Mouse (Mus musculus): Measurements from ENCODE around the gene Dolpp1. TPM values are rescaled to one million over a fixed set of nuclear protein-coding genes. Genes with fewer than 3 reads are reported as not detected.

Dolpp1 gene
- polyA plus RNA-seq, 1 experiment from 2014 or later = 29.8 TPM

DNA sequence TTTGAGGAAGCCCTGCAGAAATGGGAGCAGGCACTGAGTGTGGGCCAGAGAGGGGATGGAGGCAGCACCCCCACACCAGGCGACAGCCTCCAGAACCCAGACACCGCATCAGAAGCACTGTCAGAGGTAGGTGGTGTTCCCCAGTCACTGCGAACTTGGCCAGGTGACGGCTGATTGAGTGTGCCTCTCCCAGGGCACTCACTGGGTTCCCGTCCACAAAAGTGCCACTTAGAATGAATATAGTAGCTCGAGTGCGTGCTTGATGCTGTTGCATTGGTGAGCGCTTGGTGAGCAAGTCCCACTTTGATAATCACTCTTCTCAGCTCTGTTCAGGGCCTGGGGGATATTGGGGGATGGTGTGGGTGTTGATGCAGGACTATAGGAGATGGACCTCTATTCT lies 20.5 kb upstream of the Dolpp1 start:
- DNase-seq (ENCODE audit: low spot score) = no peak
- Histone ChIP-seq H3K4me2 (replicated peaks; ENCODE audit: low read depth) (no peak overlapping the region), H3K27me3 (ENCODE audit: control insufficient read depth, insufficient read depth, low read length) (no peaks in the 10 kb centered on the region), H3K9me3 (ENCODE audit: control insufficient read depth, low read length) (no peaks in the 10 kb centered on the region), H3K27ac (replicated peaks) (no peak overlapping the region), H3K4me3 (ENCODE audit: low read depth, low read length) (no peak overlapping the region), H3K36me3 (ENCODE audit: control insufficient read depth, insufficient read depth, low read length) (peaks cover 31% of the 10 kb centered on the region), H3K4me1 (replicated peaks; ENCODE audit: control insufficient read depth, insufficient read depth) (no peaks in the 10 kb centered on the region), H3K9ac (ENCODE audit: low read length) (no peak overlapping the region)
- ATAC-seq (ENCODE audit: low FRiP score, low TSS enrichment) = no peak
- 94% methylated on average over 8 of the region's 8 CpGs for WGBS
- TF ChIP-seq CTCF (IDR thresholded peaks at IDR 0.05; ENCODE audit: low read depth) (no peak), EP300 (optimal IDR thresholded peaks at IDR 0.05) (no peak)

GRCm38 (mm10) chr2:30372726-30373125 lies 19.3 kb upstream of the Dolpp1 start:
- no peak overlapping the region for H3K4me2 ChIP-seq (replicated peaks; ENCODE audit: low read depth)
- H3K9me3 ChIP-seq (ENCODE audit: control insufficient read depth, low read length) = no peaks in the 10 kb centered on the region
- H3K36me3 ChIP-seq (ENCODE audit: control insufficient read depth, insufficient read depth, low read length) = peaks cover 32% of the 10 kb centered on the region
- no peak overlapping the region for H3K9ac ChIP-seq (ENCODE audit: low read length)
- no peaks in the 10 kb centered on the region for H3K4me1 ChIP-seq (replicated peaks; ENCODE audit: control insufficient read depth, insufficient read depth)
- no peak overlapping the region for H3K27ac ChIP-seq (replicated peaks)
- 96% methylated on average over 5 of the region's 5 CpGs for WGBS
- no peaks in the 10 kb centered on the region for H3K27me3 ChIP-seq (ENCODE audit: control insufficient read depth, insufficient read depth, low read length)
- TF ChIP-seq CTCF (IDR thresholded peaks at IDR 0.05; ENCODE audit: low read depth) = no peak
- DNase-seq (ENCODE audit: low spot score) = no peak
- H3K4me3 ChIP-seq (ENCODE audit: low read depth, low read length) = no peak overlapping the region
- no peak for ATAC-seq (ENCODE audit: low FRiP score, low TSS enrichment)

DNA sequence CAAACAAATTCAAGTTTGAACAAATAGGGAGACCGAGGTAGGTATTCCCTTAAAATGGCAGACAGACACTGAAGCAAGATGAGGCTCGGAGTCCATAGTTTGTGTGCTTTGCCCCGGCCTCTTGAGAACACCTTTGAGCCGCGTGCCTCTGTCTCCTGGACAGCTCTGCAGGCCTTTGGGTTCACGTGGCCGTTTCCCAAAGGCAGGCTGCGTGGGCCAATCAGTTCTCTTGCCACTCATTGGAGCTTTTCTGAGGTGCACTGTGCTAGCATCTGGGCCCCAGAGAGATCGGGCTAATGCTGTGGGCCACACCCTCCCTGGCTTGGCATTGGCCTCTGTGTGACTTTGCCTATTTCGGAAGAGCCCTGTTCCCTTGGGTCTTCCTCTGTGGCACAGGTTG lies 16.2 kb upstream of the Dolpp1 start:
- DNase-seq (ENCODE audit: low spot score) (no peak), ATAC-seq (ENCODE audit: low FRiP score, low TSS enrichment) (no peak)
- H3K9me3 ChIP-seq (ENCODE audit: control insufficient read depth, low read length) = no peaks in the 10 kb centered on the region
- H3K9ac ChIP-seq (ENCODE audit: low read length) = no peak overlapping the region
- H3K27ac ChIP-seq (replicated peaks) = no peak overlapping the region
- H3K36me3 ChIP-seq (ENCODE audit: control insufficient read depth, insufficient read depth, low read length) = peaks cover 26% of the 10 kb centered on the region
- WGBS = 92% methylated on average over 10 of the region's 10 CpGs
- no peak for TF ChIP-seq EP300 (optimal IDR thresholded peaks at IDR 0.05)
- TF ChIP-seq CTCF (IDR thresholded peaks at IDR 0.05; ENCODE audit: low read depth) = no peak
- H3K4me1 ChIP-seq (replicated peaks; ENCODE audit: control insufficient read depth, insufficient read depth) = no peaks in the 10 kb centered on the region
- H3K4me3 ChIP-seq (ENCODE audit: low read depth, low read length) = no peak overlapping the region
- H3K27me3 ChIP-seq (ENCODE audit: control insufficient read depth, insufficient read depth, low read length) = no peaks in the 10 kb centered on the region
- no peak overlapping the region for H3K4me2 ChIP-seq (replicated peaks; ENCODE audit: low read depth)

- WGBS = 82% methylated on average over 5 of the region's 5 CpGs
These were observed 14.3 kb upstream of the Dolpp1 start for GRCm38 (mm10) chr2:30377721-30378120.

DNA sequence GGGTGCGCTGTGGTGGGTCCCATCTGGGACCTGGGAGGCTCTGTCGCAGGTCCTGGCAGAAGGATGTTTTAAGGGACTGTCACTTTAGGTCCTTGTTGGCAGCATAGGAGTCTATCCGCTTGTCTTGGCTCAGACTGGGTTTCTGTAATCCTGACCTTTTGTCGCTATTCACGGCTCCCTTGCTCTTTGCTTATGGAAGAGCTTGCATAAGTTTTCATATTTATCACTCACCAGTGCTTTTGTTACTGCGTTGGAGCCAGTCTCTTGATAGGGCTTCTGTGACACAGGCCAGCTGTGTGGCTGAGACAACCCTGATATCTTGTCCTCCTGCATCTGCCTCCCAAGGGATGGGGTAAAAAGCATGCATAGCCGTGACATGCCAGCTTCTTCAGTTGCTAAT lies 12.7 kb upstream of the Dolpp1 start:
- Histone ChIP-seq H3K4me3 (ENCODE audit: low read depth, low read length) (no peak overlapping the region), H3K27ac (replicated peaks) (no peak overlapping the region)
- no peak for DNase-seq (ENCODE audit: low spot score)

More at GRCm38 (mm10) chr2:30377721-30378120, 14.3 kb upstream of the Dolpp1 start:
- no peak overlapping the region for H3K9ac ChIP-seq (ENCODE audit: low read length)
- H3K9me3 ChIP-seq (ENCODE audit: control insufficient read depth, low read length) = no peaks in the 10 kb centered on the region
- H3K27me3 ChIP-seq (ENCODE audit: control insufficient read depth, insufficient read depth, low read length) = no peaks in the 10 kb centered on the region
- peaks cover 24% of the 10 kb centered on the region for H3K36me3 ChIP-seq (ENCODE audit: control insufficient read depth, insufficient read depth, low read length)
- H3K4me1 ChIP-seq (replicated peaks; ENCODE audit: control insufficient read depth, insufficient read depth) = no peaks in the 10 kb centered on the region
- ATAC-seq (ENCODE audit: low FRiP score, low TSS enrichment) = peak; percentile 13; the same call in 1 of the 2 replicates
- no peak overlapping the region for H3K4me2 ChIP-seq (replicated peaks; ENCODE audit: low read depth)
- no peak for DNase-seq (ENCODE audit: low spot score)
- H3K27ac ChIP-seq (replicated peaks) = no peak overlapping the region
- no peak overlapping the region for H3K4me3 ChIP-seq (ENCODE audit: low read depth, low read length)
- TF ChIP-seq EP300 (optimal IDR thresholded peaks at IDR 0.05) (no peak), CTCF (IDR thresholded peaks at IDR 0.05; ENCODE audit: low read depth) (no peak)

DNA sequence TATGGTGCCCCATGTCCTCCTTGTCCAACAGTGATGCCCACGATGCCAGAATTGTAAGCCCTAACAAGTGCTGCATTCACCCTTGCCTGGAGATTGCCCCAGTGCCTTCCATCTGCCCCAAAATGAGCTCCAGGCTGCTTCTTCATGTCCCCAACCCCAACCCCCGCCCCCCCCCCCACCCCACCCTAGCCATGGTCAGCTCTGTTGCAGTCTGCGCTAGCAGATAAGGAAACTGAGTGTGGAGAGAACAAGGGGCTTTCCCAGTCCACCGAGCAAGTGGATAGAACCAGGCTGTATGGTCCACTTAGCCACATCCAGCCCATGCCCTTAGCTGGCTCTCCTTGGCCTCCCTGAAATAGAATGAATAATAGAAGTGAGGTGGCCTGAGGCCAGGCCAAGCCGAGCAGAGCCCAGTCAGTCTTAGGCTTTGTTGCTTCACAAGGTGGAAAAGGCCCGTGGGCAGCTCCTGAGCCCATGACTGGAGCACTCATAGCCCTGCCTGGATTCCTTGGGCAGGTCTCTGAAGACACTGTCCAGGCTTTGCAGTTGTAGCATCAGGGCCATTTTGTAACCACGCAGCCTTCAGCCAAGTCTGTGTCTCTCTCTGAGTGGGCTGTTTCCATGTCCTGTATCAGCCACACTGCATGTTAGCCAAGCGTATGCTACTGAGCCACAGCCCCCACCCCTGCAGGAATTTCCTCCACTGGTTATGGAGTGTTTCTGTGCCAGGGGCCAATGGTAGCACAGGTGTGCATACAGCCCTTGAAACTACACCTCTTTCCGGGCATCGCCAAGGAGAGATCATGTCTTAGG lies 11.3 kb upstream of the Dolpp1 start:
- peak overlapping the region; percentile 61 for H3K27ac ChIP-seq (replicated peaks)
- TF ChIP-seq EP300 (optimal IDR thresholded peaks at IDR 0.05) = no peak
- TF ChIP-seq CTCF (IDR thresholded peaks at IDR 0.05; ENCODE audit: low read depth) = no peak
- peaks cover 22% of the 10 kb centered on the region for H3K36me3 ChIP-seq (ENCODE audit: control insufficient read depth, insufficient read depth, low read length)
- ATAC-seq (ENCODE audit: low FRiP score, low TSS enrichment) = no peak
- no peak overlapping the region for H3K4me2 ChIP-seq (replicated peaks; ENCODE audit: low read depth)
- H3K9me3 ChIP-seq (ENCODE audit: control insufficient read depth, low read length) = no peaks in the 10 kb centered on the region
- no peak for DNase-seq (ENCODE audit: low spot score)
- H3K27me3 ChIP-seq (ENCODE audit: control insufficient read depth, insufficient read depth, low read length) = no peaks in the 10 kb centered on the region
- H3K4me3 ChIP-seq (ENCODE audit: low read depth, low read length) = no peak overlapping the region
- 85% methylated on average over 10 of the region's 10 CpGs for WGBS
- no peak overlapping the region for H3K9ac ChIP-seq (ENCODE audit: low read length)
- no peaks in the 10 kb centered on the region for H3K4me1 ChIP-seq (replicated peaks; ENCODE audit: control insufficient read depth, insufficient read depth)

More for the DNA sequence above, 12.7 kb upstream of the Dolpp1 start:
- Histone ChIP-seq H3K9me3 (ENCODE audit: control insufficient read depth, low read length) (no peaks in the 10 kb centered on the region), H3K4me1 (replicated peaks; ENCODE audit: control insufficient read depth, insufficient read depth) (no peaks in the 10 kb centered on the region), H3K27me3 (ENCODE audit: control insufficient read depth, insufficient read depth, low read length) (no peaks in the 10 kb centered on the region), H3K36me3 (ENCODE audit: control insufficient read depth, insufficient read depth, low read length) (peaks cover 22% of the 10 kb centered on the region), H3K4me2 (replicated peaks; ENCODE audit: low read depth) (no peak overlapping the region), H3K9ac (ENCODE audit: low read length) (no peak overlapping the region)
- ATAC-seq (ENCODE audit: low FRiP score, low TSS enrichment) = no peak
- 66% methylated on average over 7 of the region's 7 CpGs for WGBS
- TF ChIP-seq CTCF (IDR thresholded peaks at IDR 0.05; ENCODE audit: low read depth) = no peak
- no peak for TF ChIP-seq EP300 (optimal IDR thresholded peaks at IDR 0.05)
